Mouse (Mus musculus): ENCODE data around the gene Hip1. TPM values are rescaled to one million over a fixed set of nuclear protein-coding genes. Genes with fewer than 3 reads are reported as not detected.
"Not testable (repeated sequence)": the region's sequence is repeated elsewhere in the genome, so short reads cannot be mapped to it uniquely, and the experiment has no call there.

Hip1 gene
- polyA plus RNA-seq, 1 experiment from 2014 or later = 32.7 TPM

- DNase-seq (ENCODE audit: low spot score) = no peak
- Histone ChIP-seq H3K9ac (ENCODE audit: low read length) (no peak overlapping the region), H3K4me3 (ENCODE audit: low read depth, low read length) (no peak overlapping the region), H3K27ac (ENCODE audit: low read depth) (no peak overlapping the region), H3K36me3 (ENCODE audit: control insufficient read depth, insufficient read depth, low read length) (no peaks in the 10 kb centered on the region), H3K27me3 (replicated peaks; ENCODE audit: control insufficient read depth, insufficient read depth, low read length) (no peaks in the 10 kb centered on the region), H3K4me2 (ENCODE audit: low read length) (no peak overlapping the region), H3K4me1 (replicated peaks; ENCODE audit: control insufficient read depth, insufficient read depth, low read length) (peaks cover 13% of the 10 kb centered on the region), H3K9me3 (ENCODE audit: control insufficient read depth, low read length) (no peaks in the 10 kb centered on the region)
- WGBS = 73% methylated on average over 2 of the region's 2 CpGs
- no peak for ATAC-seq (replicated peaks; ENCODE audit: low FRiP score, low TSS enrichment, low read depth)
These were observed 52.8 kb downstream of the Hip1 start for GRCm38 (mm10) chr5:135492126-135492525.

GRCm38 (mm10) chr5:135489695-135490294 lies 55.1 kb downstream of the Hip1 start:
- ATAC-seq (replicated peaks; ENCODE audit: low FRiP score, low TSS enrichment, low read depth) = peak; percentile 56; the same call in 1 of the 2 replicates
- Histone ChIP-seq H3K9ac (ENCODE audit: low read length) (peak overlapping the region; percentile 67), H3K9me3 (ENCODE audit: control insufficient read depth, low read length) (no peaks in the 10 kb centered on the region), H3K27me3 (replicated peaks; ENCODE audit: control insufficient read depth, insufficient read depth, low read length) (no peaks in the 10 kb centered on the region), H3K4me3 (ENCODE audit: low read depth, low read length) (peak overlapping the region; percentile 70), H3K4me2 (ENCODE audit: low read length) (peak overlapping the region; percentile 84), H3K36me3 (ENCODE audit: control insufficient read depth, insufficient read depth, low read length) (no peaks in the 10 kb centered on the region), H3K27ac (ENCODE audit: low read depth) (peak overlapping the region; percentile 89), H3K4me1 (replicated peaks; ENCODE audit: control insufficient read depth, insufficient read depth, low read length) (peaks cover 13% of the 10 kb centered on the region)
- 7% methylated on average over 14 of the region's 14 CpGs for WGBS
- peak; percentile 71 for DNase-seq (ENCODE audit: low spot score)

GRCm38 (mm10) chr5:135488881-135489694 lies 55.8 kb downstream of the Hip1 start:
- peak; percentile 77 for ATAC-seq (replicated peaks; ENCODE audit: low FRiP score, low TSS enrichment, low read depth)
- peak; percentile 94 for DNase-seq (ENCODE audit: low spot score)
- Histone ChIP-seq H3K27me3 (replicated peaks; ENCODE audit: control insufficient read depth, insufficient read depth, low read length) (no peaks in the 10 kb centered on the region), H3K36me3 (ENCODE audit: control insufficient read depth, insufficient read depth, low read length) (no peaks in the 10 kb centered on the region), H3K4me1 (replicated peaks; ENCODE audit: control insufficient read depth, insufficient read depth, low read length) (peaks cover 13% of the 10 kb centered on the region), H3K4me3 (ENCODE audit: low read depth, low read length) (peak overlapping the region; percentile 70), H3K27ac (ENCODE audit: low read depth) (peak overlapping the region; percentile 89), H3K9me3 (ENCODE audit: control insufficient read depth, low read length) (no peaks in the 10 kb centered on the region), H3K9ac (ENCODE audit: low read length) (peak overlapping the region; percentile 67), H3K4me2 (ENCODE audit: low read length) (peak overlapping the region; percentile 84)
- WGBS = under 1% methylated on average over 55 of the region's 59 CpGs

- Histone ChIP-seq H3K9ac (ENCODE audit: low read length) (peak overlapping the region; percentile 67), H3K36me3 (ENCODE audit: control insufficient read depth, insufficient read depth, low read length) (no peaks in the 10 kb centered on the region), H3K4me2 (ENCODE audit: low read length) (peak overlapping the region; percentile 84), H3K9me3 (ENCODE audit: control insufficient read depth, low read length) (no peaks in the 10 kb centered on the region), H3K27ac (ENCODE audit: low read depth) (peak overlapping the region; percentile 89), H3K4me3 (ENCODE audit: low read depth, low read length) (peak overlapping the region; percentile 70), H3K4me1 (replicated peaks; ENCODE audit: control insufficient read depth, insufficient read depth, low read length) (peaks cover 13% of the 10 kb centered on the region), H3K27me3 (replicated peaks; ENCODE audit: control insufficient read depth, insufficient read depth, low read length) (no peaks in the 10 kb centered on the region)
- ATAC-seq (replicated peaks; ENCODE audit: low FRiP score, low TSS enrichment, low read depth) (peak; percentile 32), DNase-seq (ENCODE audit: low spot score) (peak; percentile 63)
- 1% methylated on average over 19 of the region's 19 CpGs for WGBS
These were observed 56.6 kb downstream of the Hip1 start for GRCm38 (mm10) chr5:135488222-135488880.

- Histone ChIP-seq H3K36me3 (ENCODE audit: control insufficient read depth, insufficient read depth, low read length) (0 out of 2 replicates have a peak, but pooled peaks cover 4% of the 10 kb centered on the region), H3K9me3 (ENCODE audit: control insufficient read depth, low read length) (no peaks in the 10 kb centered on the region), H3K27ac (ENCODE audit: low read depth) (no peak overlapping the region), H3K9ac (ENCODE audit: low read length) (no peak overlapping the region), H3K4me2 (ENCODE audit: low read length) (no peak overlapping the region), H3K4me3 (ENCODE audit: low read depth, low read length) (no peak overlapping the region), H3K4me1 (replicated peaks; ENCODE audit: control insufficient read depth, insufficient read depth, low read length) (peaks cover 13% of the 10 kb centered on the region), H3K27me3 (replicated peaks; ENCODE audit: control insufficient read depth, insufficient read depth, low read length) (no peaks in the 10 kb centered on the region)
- ATAC-seq (replicated peaks; ENCODE audit: low FRiP score, low TSS enrichment, low read depth) (no peak), DNase-seq (ENCODE audit: low spot score) (no peak)
- WGBS = 59% methylated on average over 3 of the region's 3 CpGs
These were observed 59.6 kb downstream of the Hip1 start for GRCm38 (mm10) chr5:135485289-135485688.

GRCm38 (mm10) chr5:135483865-135484264 lies 61.1 kb downstream of the Hip1 start:
- not testable (repeated sequence) for H3K27me3 ChIP-seq (replicated peaks; ENCODE audit: control insufficient read depth, insufficient read depth, low read length); H3K4me3 ChIP-seq (ENCODE audit: low read depth, low read length); H3K9me3 ChIP-seq (ENCODE audit: control insufficient read depth, low read length); ATAC-seq (replicated peaks; ENCODE audit: low FRiP score, low TSS enrichment, low read depth); H3K4me2 ChIP-seq (ENCODE audit: low read length); H3K27ac ChIP-seq (ENCODE audit: low read depth); DNase-seq (ENCODE audit: low spot score); H3K9ac ChIP-seq (ENCODE audit: low read length); H3K36me3 ChIP-seq (ENCODE audit: control insufficient read depth, insufficient read depth, low read length)
- 96% methylated on average over 6 of the region's 6 CpGs for WGBS
- H3K4me1 ChIP-seq (replicated peaks; ENCODE audit: control insufficient read depth, insufficient read depth, low read length) = peaks cover 13% of the 10 kb centered on the region

- H3K4me1 ChIP-seq (replicated peaks; ENCODE audit: control insufficient read depth, insufficient read depth, low read length) = no peaks in the 10 kb centered on the region
- H3K4me3 ChIP-seq (ENCODE audit: low read depth, low read length) = no peak overlapping the region
- no peak overlapping the region for H3K9ac ChIP-seq (ENCODE audit: low read length)
- ATAC-seq (replicated peaks; ENCODE audit: low FRiP score, low TSS enrichment, low read depth) (no peak), DNase-seq (ENCODE audit: low spot score) (no peak)
- H3K4me2 ChIP-seq (ENCODE audit: low read length) = no peak overlapping the region
- 0 out of 2 replicates have a peak, but pooled peaks cover 4% of the 10 kb centered on the region for H3K36me3 ChIP-seq (ENCODE audit: control insufficient read depth, insufficient read depth, low read length)
- 90% methylated on average over 12 of the region's 12 CpGs for WGBS
- H3K9me3 ChIP-seq (ENCODE audit: control insufficient read depth, low read length) = no peaks in the 10 kb centered on the region
- H3K27ac ChIP-seq (ENCODE audit: low read depth) = no peak overlapping the region
- H3K27me3 ChIP-seq (replicated peaks; ENCODE audit: control insufficient read depth, insufficient read depth, low read length) = no peaks in the 10 kb centered on the region
These were observed 65.9 kb downstream of the Hip1 start for GRCm38 (mm10) chr5:135478877-135479600.

GRCm38 (mm10) chr5:135476199-135476598 lies 68.7 kb downstream of the Hip1 start:
- no peaks in the 10 kb centered on the region for H3K4me1 ChIP-seq (replicated peaks; ENCODE audit: control insufficient read depth, insufficient read depth, low read length)
- no peaks in the 10 kb centered on the region for H3K9me3 ChIP-seq (ENCODE audit: control insufficient read depth, low read length)
- no peak overlapping the region for H3K27ac ChIP-seq (ENCODE audit: low read depth)
- DNase-seq (ENCODE audit: low spot score) (no peak), ATAC-seq (replicated peaks; ENCODE audit: low FRiP score, low TSS enrichment, low read depth) (no peak)
- no peak overlapping the region for H3K4me3 ChIP-seq (ENCODE audit: low read depth, low read length)
- H3K9ac ChIP-seq (ENCODE audit: low read length) = no peak overlapping the region
- WGBS = 85% methylated on average over 5 of the region's 5 CpGs
- no peaks in the 10 kb centered on the region for H3K36me3 ChIP-seq (ENCODE audit: control insufficient read depth, insufficient read depth, low read length)
- H3K27me3 ChIP-seq (replicated peaks; ENCODE audit: control insufficient read depth, insufficient read depth, low read length) = no peaks in the 10 kb centered on the region
- no peak overlapping the region for H3K4me2 ChIP-seq (ENCODE audit: low read length)
